Mouse (Mus musculus) E14TG2a.4 (cell line): ENCODE measurements around the gene Gtf2h4.

Source experiments
- CTCF ChIP-seq: conservative IDR thresholded peaks from 2 replicates; pipeline ENCODE4 v1.5.1; 2014; ENCODE audit warnings: low read length
- NANOG ChIP-seq: IDR thresholded peaks from 2 replicates; pipeline ENCODE4 v1.6.1; 2014; ENCODE audit warnings: borderline replicate concordance, low read length, mixed read lengths

- TF ChIP-seq CTCF (no peak), NANOG (no peak)
These were observed 23.2 kb upstream of the Gtf2h4 start for GRCm38 (mm10) chr17:35696691-35697090.
